Mouse (Mus musculus) limb, embryonic 14.5 days (tissue): ENCODE measurements around the gene Eda. TPM values are rescaled to one million over a fixed set of nuclear protein-coding genes. Genes with fewer than 3 reads are reported as not detected.
A peak's percentile ranks its signal among the peaks of the same experiment; 100 is the strongest.

Experiments used
- ATAC-seq: fragments of 200-750 bp; cut with Nextera tagmentation; 2 replicates; pipeline ENCODE4 v1.8.0; 2017; ENCODE audit warnings: low read depth, moderate number of reproducible peaks, moderate TSS enrichment; ENCODE audit not compliant: low FRiP score
- DNase-seq: peaks from one replicate; pipeline ENCODE4 v3.0.0-alpha.2; 2015; ENCODE audit warnings: low spot score
- H3K27ac ChIP-seq: fragments of 300-500 bp; sonication (generic); replicated peaks from 2 replicates; pipeline ENCODE4 v1.5.1; 2014; ENCODE audit warnings: low read depth, mild to moderate bottlenecking, low read length, moderate library complexity, mixed read lengths
- H3K27me3 ChIP-seq: fragments of 300-500 bp; sonication (generic); 2 replicates; pipeline ENCODE4 v1.6.1; 2014; ENCODE audit warnings: low read length, mixed read lengths; ENCODE audit not compliant: control insufficient read depth, insufficient read depth
- H3K36me3 ChIP-seq: fragments of 300-500 bp; sonication (generic); 2 replicates; pipeline ENCODE4 v1.6.1; 2014; ENCODE audit warnings: mild to moderate bottlenecking, low read length, moderate library complexity, mixed read lengths; ENCODE audit not compliant: control insufficient read depth, insufficient read depth
- H3K4me1 ChIP-seq: fragments of 300-500 bp; sonication (generic); 2 replicates; pipeline ENCODE4 v1.6.1; 2014; ENCODE audit warnings: antibody characterized with exemption, low read length, mixed read lengths; ENCODE audit not compliant: control insufficient read depth, insufficient read depth
- H3K4me2 ChIP-seq: fragments of 300-500 bp; sonication (generic); replicated peaks from 2 replicates; pipeline ENCODE4 v1.6.1; 2014; ENCODE audit warnings: low read depth, mild to moderate bottlenecking, low read length, moderate library complexity; ENCODE audit not compliant: severe bottlenecking
- H3K4me3 ChIP-seq: fragments of 300-500 bp; sonication (generic); replicated peaks from 2 replicates; pipeline ENCODE4 v1.5.1; 2014; ENCODE audit warnings: low read length
- H3K9ac ChIP-seq: fragments of 300-500 bp; sonication (generic); 2 replicates; pipeline ENCODE4 v1.6.1; 2014; ENCODE audit warnings: mild to moderate bottlenecking, low read depth, low read length, moderate library complexity; ENCODE audit not compliant: severe bottlenecking
- H3K9me3 ChIP-seq: fragments of 300-500 bp; sonication (generic); 2 replicates; pipeline ENCODE4 v1.6.1; 2016; ENCODE audit warnings: low read length; ENCODE audit not compliant: control insufficient read depth
- POLR2A ChIP-seq: fragments of 200-500 bp; IDR thresholded peaks from 2 replicates; pipeline ENCODE4 v1.8.0; 2012; ENCODE audit warnings: inconsistent platforms, mild to moderate bottlenecking, moderate library complexity, borderline replicate concordance; ENCODE audit not compliant: insufficient read depth, insufficient read length; ENCODE audit errors: extremely low read depth
- WGBS: fragments of 180-500 bp; shearing (Covaris S2); extraction: QIAGEN DNeasy Blood & Tissue Kit; methylation state at CpG from one replicate; pipeline ENCODE4 v1.1.7; 2014; 5-methylcytosine and 5-hydroxymethylcytosine counted together
- polyA plus RNA-seq, 2 experiments: library from polyadenylated mRNA; depleted of rRNA in 1 of 2; stranded (reverse) in 1 of 2; unstranded in 1 of 2; fragments of >200 nt; fragmentation: Nextera tagmentation in 1 of 2; extraction: Ambion mirVana in 1 of 2; gene quantifications; 2 replicates each; pipeline versions ENCODE4 v1.2.1 to v1.2.3; 2012 to 2014

Eda gene
- polyA plus RNA-seq, 2 experiments, result 5.2 to 7.2 TPM

GRCm38 (mm10) chrX:100195286-100195685 lies 219.9 kb downstream of the Eda start:
- TF ChIP-seq POLR2A, result no peak
- DNase-seq (peak; percentile 22), ATAC-seq (no peak)
- Histone ChIP-seq H3K4me3 (no peak overlapping the region), H3K27ac (no peak overlapping the region), H3K9me3 (no peaks in the 10 kb centered on the region), H3K4me1 (no peaks in the 10 kb centered on the region), H3K27me3 (no peaks in the 10 kb centered on the region), H3K9ac (no peak overlapping the region), H3K36me3 (no peaks in the 10 kb centered on the region), H3K4me2 (no peak overlapping the region)
- 14% methylated on average over 2 of the region's 2 CpGs for WGBS

- Histone ChIP-seq H3K4me3 (no peak overlapping the region), H3K9ac (no peak overlapping the region), H3K4me2 (no peak overlapping the region), H3K4me1 (no peaks in the 10 kb centered on the region), H3K36me3 (no peaks in the 10 kb centered on the region), H3K27ac (no peak overlapping the region), H3K27me3 (no peaks in the 10 kb centered on the region), H3K9me3 (no peaks in the 10 kb centered on the region)
- TF ChIP-seq POLR2A, result no peak
- ATAC-seq (no peak), DNase-seq (no peak)
Measured at GRCm38 (mm10) chrX:100313652-100314051, 338.2 kb downstream of the Eda start.

GRCm38 (mm10) chrX:100314172-100314902 lies 338.9 kb downstream of the Eda start:
- no peaks in the 10 kb centered on the region for H3K4me1 ChIP-seq
- ATAC-seq (no peak), DNase-seq (no peak)
- H3K4me2 ChIP-seq, result no peak overlapping the region
- no peak for TF ChIP-seq POLR2A
- H3K9me3 ChIP-seq, result no peaks in the 10 kb centered on the region
- H3K9ac ChIP-seq, result no peak overlapping the region
- no peak overlapping the region for H3K27ac ChIP-seq
- H3K36me3 ChIP-seq, result no peaks in the 10 kb centered on the region
- no peak overlapping the region for H3K4me3 ChIP-seq
- H3K27me3 ChIP-seq, result no peaks in the 10 kb centered on the region

GRCm38 (mm10) chrX:100340687-100341086 lies 365.3 kb downstream of the Eda start:
- no peaks in the 10 kb centered on the region for H3K9me3 ChIP-seq
- no peak for TF ChIP-seq POLR2A
- no peak overlapping the region for H3K9ac ChIP-seq
- H3K36me3 ChIP-seq, result no peaks in the 10 kb centered on the region
- no peak overlapping the region for H3K4me3 ChIP-seq
- WGBS, result 76% methylated on average over 2 of the region's 2 CpGs
- no peak for ATAC-seq
- no peak for DNase-seq
- H3K4me2 ChIP-seq, result no peak overlapping the region
- no peaks in the 10 kb centered on the region for H3K4me1 ChIP-seq
- no peaks in the 10 kb centered on the region for H3K27me3 ChIP-seq
- no peak overlapping the region for H3K27ac ChIP-seq

DNA sequence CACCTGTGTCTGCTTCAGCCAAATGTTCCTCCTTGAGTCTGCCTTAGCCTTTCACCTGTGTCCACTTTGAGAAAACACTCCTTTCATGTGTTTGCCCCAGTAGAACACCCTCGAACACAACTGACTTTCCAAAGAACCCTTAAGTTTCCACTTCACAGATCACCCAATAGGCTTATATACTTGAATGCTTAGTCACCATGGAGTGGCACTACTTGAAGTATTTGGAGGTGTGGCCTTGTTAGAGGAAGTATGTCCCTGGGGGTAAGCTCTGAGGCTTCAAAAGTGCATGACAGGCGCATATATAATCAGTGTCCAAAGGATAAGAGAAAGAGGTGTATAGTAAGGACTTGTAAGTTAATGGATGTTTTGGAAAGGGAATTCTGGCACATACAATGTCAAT lies 369.0 kb downstream of the Eda start:
- no peak overlapping the region for H3K27ac ChIP-seq
- H3K9ac ChIP-seq, result no peak overlapping the region
- no peaks in the 10 kb centered on the region for H3K4me1 ChIP-seq
- no peaks in the 10 kb centered on the region for H3K9me3 ChIP-seq
- H3K4me3 ChIP-seq, result no peak overlapping the region
- no peak for TF ChIP-seq POLR2A
- no peak overlapping the region for H3K4me2 ChIP-seq
- DNase-seq (no peak), ATAC-seq (no peak)
- no peaks in the 10 kb centered on the region for H3K36me3 ChIP-seq
- no peaks in the 10 kb centered on the region for H3K27me3 ChIP-seq
- 81% methylated on average over 2 of the region's 2 CpGs for WGBS
